Mouse (Mus musculus) cerebellum, postnatal 36 days (tissue): ENCODE data around the gene Haspin.
A peak's percentile ranks its signal among the peaks of the same experiment; 100 is the strongest.

Source experiments
- DNase-seq, 2 experiments: peaks; one replicate each; pipeline ENCODE4 v3.0.0; 2021 to 2022; ENCODE audit warnings: mixed read lengths in 2 of 2

Haspin gene

DNA sequence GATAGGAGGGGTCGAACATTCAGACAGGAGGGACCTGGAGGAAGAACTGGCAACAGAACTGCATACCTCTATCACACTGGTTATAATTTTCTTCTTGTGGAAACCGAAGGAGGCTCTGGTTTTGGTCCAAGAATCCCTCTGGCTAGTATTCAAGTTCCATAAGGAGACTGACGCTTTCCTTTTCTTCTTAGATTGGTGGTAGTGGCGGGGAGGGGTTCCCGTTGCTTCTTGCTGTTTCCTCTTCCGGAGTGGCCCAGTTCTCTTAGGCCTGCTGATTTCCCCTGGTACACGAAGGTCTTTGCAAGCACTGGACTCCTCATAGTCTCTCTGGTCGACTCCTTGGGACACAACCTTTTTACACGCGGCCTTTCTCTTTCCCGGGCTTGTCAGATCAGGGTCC is 978 bp downstream of the Haspin start:
- DNase-seq, result no peak

DNA sequence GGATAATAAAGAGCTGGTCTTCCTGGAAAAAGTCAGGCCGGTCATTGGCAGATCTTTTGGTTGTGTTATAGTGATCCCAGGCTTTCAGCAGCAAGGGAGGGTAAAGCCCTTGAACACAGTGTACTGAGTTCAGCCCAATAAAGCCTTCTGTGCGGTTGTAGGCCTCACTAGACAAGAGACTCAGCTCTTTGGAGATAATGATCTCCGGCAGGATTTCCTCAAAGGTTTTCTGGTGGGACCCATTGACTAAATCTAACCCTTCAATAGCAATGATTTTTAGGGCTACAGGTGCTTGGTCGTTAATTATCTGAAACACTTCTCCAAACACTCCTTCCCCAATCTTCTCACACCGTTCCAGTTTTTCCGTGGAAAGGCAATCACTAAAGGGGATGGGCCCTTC is 1.5 kb downstream of the Haspin start:
- no peak for DNase-seq

DNA sequence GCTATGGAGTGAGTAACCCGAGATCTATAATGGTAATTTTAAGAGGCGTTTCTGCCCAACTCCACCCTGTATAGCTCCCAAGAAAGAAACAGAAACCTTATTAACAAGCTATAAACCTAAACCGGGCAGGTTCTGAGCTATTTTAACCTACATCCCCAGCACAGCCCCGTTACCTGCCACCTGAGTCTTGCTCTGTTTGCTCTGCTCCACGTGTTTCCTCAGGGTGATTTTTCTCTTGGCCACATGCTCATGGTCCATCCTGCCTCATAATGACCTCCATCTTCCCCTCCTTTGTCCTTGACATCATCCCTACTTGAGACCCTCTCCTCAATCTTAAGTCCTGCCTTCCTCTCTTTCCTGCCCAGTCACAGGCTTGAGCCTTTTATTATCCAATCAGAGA is 3.9 kb downstream of the Haspin start:
- no peak for DNase-seq

DNA sequence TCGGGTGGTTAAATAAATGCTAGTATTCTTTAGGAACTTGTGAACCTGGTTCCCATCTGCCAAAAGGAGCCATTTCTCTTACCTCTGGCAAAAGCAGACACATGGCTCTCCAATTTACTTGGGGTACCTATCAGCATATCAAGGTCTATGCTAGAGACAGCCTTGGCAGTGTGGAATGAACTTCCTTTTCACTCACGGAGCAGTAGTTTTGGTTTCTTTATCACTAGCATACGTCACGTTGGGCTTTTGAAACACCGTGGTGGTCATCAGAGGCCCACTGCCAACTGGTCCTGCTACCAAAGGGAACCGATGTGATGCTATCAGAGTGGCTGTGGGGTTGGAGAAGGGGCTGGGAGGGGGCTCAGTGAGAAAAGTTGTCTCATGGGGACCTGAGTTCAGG is 5.1 kb downstream of the Haspin start:
- DNase-seq, result no peak

DNA sequence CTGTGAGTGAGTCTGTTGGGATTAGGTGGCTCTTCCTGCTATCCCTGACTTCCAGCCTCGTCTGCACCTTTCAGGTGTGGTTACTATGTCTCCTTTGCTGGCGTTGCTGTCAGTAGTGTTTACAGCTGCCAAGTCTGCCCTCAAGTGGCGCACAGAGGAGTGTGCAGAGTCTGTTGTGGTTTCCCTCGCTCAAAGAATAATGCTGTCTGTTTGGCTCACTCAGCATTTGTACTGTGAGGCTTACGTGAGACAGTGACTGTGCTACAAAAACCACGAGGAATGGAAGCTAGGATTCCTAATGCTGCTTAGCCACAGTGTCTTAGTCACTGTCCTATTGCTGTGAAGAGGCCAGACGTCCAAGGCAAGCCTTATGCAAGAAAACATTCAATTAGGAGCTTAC is 7.1 kb downstream of the Haspin start:
- no peak for DNase-seq

DNA sequence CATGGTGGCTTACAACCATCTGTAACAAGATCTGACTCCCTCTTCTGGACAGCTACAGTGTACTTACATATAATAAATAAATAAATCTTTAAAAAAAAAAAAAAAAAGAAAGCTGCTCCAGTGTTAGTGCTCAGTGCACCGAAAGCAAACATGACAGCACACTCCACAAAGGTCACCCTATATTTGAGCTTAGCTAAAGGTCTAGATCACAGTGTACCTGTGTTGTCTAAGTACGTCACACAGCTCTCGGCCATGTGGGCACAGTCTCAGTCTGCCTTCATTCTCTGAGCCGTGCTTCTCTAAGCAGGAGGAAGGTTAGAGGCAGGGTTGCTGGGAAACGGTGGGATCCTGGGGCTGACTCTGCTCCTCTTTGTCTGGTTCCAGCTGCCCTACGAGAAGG is 11.6 kb downstream of the Haspin start:
- DNase-seq, result no peak

DNA sequence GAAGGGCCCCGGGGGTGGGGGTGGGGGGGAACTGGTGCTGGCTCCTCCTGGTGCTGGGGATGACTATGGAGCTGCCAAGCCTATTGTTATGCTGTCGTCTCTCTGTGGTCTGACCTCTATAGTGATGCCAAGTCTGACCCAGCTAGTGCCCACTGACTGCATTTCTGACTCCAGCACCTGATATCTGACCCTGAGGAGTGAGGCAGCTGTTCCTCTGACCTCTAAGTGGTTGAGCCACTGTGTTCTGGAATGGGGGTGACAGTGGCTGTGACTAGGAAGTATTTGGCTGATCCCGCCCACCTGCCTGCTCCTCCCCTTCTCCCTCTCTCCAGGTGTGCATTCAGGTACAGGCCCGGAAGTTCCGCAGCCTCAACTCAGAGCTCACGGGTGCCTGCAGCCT is 26.7 kb downstream of the Haspin start:
- no peak for DNase-seq

DNA sequence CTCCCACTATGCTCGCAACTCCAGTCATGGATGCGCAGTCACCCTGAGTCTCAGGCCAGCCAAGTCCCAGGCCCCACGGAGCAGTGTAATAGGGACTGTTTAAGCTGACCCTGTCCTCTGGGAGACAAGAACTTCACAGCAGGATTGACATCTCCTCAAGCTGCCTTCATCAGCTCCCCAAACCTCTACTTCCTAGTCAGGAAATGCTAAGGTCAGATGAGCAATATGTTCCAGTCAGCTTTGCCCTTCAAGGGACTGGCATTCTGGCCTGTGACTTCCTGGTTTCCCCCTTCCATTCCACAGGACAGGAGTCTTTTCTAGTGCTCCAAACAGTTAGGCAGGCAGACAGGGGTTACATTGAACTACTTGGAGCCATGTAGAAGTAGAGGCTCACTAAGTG is 28.2 kb downstream of the Haspin start:
- no peak for DNase-seq

DNA sequence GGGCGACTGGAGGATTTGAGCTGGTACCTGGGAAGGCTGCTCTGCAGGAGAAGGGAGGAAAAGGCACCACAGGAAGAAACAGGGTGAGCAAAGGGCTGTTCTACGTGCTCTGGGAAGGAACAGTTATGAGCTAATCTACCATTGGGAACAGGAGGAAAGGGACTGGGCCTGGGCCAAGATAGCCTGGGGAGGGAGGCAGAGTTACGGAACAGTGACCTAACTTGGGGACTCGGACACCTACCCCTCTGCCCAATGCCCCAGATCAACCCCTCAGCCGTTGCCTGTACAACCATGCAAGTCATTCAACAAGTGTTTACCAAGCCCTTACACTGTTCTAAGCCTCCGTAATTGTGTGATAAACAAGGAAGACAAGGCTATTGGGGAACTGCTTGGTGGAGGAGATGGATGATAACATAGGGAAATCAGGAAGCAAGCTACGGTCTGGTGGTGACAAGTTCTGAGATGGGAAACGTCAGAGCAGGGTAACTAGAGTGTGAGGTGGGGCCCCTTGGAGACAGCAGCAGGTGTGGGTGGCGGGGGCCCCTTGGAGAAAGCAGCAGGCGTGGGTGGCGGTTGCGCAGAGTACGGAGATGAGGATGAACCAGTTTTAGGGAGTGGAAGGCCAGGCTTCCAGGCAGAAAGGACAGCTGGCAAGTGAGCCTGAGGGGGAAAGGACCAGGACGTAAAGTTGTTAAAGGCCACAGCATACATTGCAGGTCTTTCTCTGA is 29.0 kb downstream of the Haspin start:
- no peak for DNase-seq

DNA sequence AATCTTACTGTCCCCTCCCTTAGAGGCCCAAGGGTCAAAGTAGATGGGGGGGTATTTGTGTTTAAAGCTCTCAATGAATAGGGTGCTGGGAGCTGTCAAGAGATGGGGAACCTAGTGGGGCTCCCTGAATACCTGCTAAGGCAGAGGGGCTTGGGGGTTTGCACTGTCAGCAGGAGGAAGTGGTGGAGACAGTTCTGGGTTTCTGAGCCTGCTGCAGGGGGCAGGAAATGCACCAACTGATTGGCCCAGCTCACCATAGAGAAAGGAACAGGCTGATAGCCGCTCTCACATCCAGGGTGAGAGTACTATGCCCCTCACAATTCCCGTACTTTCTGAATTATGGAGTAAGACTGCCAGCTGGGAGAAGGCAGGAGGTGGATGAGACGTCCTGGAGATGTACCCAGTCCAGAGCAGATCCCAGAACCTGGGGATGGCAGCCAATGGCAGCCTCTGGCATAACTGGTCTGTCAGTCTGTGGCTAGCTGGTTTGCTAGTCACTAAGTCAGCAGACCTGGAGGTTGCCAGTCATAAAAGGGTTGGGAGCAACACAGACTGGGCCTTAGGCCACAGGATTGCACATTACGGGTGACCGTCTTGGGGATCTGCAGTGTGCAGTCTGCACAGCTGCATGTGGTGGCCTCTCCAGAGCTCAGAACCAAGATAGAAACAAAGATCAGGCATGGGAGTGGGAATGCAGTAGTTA is 29.7 kb downstream of the Haspin start:
- no peak for DNase-seq

DNA sequence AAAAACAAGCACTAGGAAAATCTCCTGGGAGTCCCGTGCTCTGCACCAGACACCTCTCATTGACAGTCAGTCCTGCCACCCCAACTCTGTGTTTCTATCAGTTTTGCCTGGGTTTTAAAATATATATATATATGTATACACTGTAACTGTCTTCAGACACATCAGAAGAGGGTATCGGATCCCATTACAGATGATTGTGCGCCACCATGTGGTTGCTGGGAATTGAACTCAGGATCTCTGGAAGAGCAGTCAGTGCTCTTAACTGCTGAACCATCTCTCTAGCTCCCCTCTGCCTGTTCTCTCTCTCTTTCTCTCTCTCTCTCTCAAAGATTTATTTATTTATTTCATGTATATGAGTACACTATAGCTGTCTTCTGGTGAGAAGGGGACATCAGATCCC is 30.7 kb downstream of the Haspin start:
- peak; percentile 15 to 25 for DNase-seq

DNA sequence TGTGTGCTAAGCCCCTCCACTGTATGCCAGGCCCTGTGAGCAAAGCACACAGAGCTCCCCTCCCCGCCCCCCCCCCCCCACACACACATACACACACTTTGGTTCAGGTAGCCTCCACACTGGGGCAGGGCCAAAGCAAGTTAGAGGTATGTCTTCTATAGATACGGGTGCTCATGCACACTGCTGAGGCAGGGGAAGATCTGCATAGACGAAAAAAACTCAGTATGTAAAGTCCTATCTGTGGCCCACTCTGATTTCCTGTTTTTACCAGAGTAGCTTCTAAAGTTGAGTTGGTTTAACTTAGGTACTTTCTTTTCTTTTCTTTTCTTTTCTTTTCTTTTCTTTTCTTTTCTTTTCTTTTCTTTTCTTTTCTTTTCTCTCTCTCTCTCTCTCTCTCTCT is 32.8 kb downstream of the Haspin start:
- DNase-seq, result no peak

DNA sequence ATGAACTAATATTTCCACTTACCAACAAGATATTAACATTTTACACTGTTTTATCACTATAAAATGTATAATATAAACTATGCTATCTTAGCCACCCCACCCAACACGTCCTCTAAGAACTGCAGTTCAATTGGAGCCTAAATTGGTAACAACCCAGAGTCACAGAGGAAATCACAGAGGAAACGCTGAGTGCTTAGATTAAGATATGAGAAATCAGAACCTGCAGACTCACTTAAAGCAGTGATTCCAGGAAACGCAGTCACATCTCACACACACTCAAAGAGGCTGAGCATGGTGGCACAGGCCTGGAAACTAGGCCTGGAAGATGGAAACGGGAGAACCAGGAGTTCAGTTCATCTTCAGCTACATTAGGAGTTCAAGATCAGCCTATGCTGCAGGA is 36.8 kb downstream of the Haspin start:
- no peak for DNase-seq

DNA sequence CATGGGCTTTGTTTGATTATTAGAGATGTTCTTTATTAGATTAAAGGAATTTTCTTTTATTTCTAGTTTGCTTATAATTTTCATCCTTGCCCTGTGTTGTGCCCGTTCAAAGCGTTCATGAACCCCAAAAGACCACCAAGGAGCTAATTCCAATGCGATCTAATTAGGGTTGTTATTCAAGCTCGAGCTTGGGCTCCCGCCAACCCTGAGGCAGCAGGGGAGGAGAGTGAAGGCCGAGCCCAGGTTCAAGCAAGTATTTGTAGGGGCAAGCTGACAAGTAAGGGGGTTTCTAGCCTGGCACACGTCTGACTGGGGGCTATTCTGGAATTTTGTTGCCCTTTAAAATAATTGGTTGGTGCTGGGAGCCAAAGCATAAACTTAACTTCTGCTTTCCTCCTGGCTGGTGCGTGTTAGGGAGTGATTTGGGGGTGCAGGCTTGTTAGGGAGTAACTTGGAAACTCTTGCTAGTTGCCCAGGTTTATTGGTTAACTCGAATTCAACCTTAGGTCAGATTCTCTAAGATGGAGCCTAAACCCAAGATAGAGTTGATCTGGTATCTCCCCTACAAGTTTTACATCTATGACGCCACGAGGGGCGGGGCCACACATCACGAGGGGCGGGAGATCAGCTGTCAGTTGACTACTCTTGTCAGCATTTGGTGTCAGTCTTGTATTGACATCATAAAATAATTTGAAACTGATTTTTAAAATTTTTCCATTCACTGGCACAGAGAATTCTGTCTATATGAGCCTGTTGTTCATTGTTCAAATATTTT is 37.9 kb downstream of the Haspin start:
- DNase-seq, result no peak

DNA sequence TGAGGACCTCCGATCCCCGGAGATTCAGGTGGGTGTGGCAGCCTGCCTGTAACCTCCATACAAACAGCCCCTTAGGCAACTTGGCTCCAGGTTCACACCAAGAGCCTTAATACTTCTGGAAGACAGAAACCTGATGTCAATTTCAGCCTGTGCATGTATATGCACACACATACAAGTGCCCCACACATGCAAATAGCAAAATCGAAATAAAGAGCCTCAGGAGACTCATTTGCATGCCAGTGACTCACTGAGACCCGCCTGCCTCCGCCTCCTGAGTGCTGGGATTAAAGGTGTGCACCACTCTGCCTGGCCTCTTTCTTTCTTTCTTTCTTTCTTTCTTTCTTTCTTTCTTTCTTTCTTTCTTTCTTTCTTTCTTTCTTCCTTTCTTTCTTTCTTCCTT is 39.2 kb downstream of the Haspin start:
- DNase-seq, result no peak

DNA sequence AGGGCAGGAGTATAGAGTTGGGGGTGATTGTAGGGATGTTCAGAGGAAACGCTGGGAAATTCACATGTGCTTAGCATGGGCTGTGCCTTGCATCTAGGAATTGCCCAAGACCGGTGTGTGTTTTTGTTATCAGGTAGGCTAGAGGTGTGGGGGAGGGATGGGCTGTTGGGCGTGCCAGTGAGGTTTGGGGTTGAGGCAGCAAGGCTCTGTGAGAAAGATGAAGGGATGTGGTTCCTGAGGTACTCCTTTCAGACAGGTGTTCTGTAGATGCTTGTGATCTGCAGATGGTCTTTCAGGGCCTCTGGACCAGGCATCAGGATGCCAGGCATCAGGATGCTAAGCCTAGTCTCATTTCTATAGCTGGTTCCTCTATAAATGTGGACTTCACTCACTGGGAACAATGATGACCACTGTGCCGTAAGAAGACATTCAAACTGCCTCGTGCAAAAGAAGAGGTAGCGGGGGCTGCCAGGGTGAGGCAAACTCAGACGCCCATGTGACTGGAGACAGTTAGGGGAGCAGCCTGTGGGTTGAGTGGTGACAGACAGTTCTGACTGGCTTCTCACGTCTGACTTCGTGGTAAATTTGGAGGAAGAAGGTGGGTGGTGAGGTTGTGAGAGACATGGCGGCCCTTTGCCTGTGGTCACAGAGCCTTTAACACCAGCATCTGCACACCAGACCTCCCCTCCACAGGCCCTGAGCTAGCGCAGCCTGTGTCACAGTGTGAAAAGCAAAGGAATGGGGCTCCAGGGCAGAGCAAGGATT is 43.7 kb downstream of the Haspin start:
- no peak for DNase-seq

DNA sequence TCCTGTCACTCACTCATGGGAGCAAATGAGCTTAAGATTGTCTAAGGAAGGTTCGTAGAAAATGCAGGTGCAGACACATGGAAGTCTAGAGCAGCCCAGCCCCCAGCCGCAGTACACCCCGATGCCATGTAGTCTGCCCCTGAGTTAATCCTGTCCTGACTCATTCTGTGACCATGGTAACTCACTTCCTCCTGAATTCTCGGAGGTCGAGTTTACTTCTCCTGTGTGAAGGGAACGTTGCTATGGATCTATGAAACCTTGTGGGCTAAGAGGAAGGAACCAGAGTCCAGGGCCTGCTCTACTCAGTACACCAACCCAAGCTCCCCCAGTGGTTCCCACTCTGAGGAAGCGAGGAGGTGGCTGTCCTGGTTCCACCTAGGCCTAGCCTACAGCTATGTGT is 45.2 kb downstream of the Haspin start:
- no peak for DNase-seq

DNA sequence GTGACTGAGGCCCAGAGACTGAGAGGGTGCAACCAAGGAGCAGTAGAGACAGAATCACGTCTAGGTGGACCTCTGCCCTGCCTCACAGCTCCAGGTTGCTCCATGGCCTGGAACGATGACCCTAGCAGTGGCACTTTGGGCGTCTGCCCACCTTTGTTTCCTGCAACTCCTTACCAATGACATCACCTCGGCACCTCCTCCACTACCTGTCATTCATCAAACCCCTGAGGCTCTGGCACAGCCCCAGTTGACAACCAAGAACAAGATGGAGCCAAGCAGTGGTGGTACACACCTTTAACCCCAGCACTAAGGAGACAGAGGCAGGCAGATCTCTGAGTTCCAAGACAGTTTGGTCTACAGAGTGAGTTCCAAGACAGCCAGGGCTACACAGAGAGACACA is 46.0 kb downstream of the Haspin start:
- no peak for DNase-seq

DNA sequence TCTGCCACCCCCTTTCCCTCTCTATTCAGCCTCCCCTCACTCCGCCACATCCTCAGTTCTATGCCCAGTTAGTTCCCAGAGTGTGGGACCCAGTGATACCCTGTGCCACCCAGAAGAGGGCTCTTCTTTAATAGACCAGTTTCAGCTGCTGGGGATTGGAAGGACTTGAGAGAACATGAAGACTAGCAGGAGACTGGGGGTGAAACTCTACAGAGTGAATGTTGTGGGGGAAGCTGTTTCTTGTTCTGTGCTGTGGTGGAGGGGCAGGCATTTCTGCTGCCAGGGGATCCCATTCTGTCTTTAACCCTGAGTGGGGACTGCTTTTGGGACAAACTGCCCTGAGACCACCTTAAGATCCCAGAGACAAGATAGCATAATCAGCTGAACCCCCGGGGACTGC is 47.3 kb downstream of the Haspin start:
- DNase-seq, result no peak

DNA sequence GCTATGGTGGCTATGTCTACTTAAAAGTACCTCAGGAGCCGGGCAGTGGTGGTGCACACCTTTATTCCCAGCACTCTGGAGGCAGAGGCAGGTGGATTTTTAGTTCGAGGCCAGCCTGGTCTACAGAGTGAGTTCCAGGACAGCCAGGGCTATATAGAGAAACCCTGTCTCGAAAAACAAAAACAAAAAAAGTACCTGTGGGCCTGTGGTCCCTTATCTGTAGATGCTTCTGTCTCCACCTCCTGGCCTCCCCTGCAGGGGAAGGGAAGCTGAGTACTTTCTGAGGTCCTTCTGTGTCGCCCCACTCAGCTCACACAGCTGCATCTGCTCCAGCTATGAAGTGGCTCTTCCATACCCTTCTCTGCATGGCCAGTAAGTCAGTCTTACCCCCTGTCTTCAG is 47.8 kb downstream of the Haspin start, which contains the start of gene Itgae:
Gene Itgae (plus strand): TSS at position 301 of the 400 bp plus-strand sequence.
- no peak for DNase-seq

DNA sequence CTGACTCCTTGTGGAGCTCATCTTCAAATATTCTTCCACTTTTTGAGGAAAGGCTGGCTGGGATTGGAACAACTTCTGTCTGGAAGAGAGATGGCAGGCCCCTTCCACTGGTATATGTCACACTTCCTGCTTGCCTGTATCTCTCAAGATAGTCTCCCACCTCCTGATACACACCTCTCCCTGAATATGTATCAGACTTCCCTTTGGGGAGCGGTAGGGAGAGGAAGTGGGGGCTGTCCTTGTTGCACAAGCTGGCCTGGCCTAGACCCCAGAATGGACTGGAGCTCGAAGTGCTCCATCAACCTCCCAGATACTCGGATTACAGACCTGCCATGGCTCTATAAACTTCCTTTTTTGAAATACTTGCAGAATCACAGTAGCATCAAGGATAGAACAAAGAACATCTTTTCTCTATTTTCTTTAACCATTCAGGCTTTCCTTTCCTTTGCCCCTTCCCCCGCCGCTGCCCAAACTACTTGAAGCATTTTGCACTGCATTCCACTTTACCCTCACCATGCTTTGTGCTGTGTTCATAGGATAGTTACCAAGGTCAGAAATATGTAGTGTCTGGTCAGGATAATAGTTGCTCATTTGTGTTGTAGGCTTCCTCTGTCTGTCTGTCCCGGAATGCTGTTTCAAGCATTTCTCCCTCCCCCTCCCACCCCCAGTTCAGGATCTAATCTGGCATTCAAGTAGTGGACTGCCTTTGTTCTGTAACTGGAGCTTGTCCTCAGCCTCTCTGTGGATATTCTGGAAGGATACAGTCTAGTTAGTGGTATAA is 50.2 kb downstream of the Haspin start:
- no peak for DNase-seq
